Mouse (Mus musculus): ENCODE data around the gene Dnm3.

GRCm38 (mm10) chr1:162276011-162276410 lies 201.8 kb downstream of the Dnm3 start:
- TF ChIP-seq CTCF (IDR thresholded peaks at IDR 0.05; ENCODE audit: insufficient read depth, low read length) = peak; percentile 62
- TF ChIP-seq POLR2A (IDR thresholded peaks at IDR 0.05; ENCODE audit: borderline replicate concordance, extremely low read depth, low read depth, low read length) = no peak

All from lung, adult 2 months (tissue).